Mouse (Mus musculus) ES-Bruce4 (cell line): ENCODE data around the gene Ttyh3.

Experiments
- CTCF ChIP-seq: IDR thresholded peaks from one replicate; pipeline ENCODE4 v1.8.1; 2011; ENCODE audit warnings: low read depth, low read length
- EP300 ChIP-seq: IDR thresholded peaks from 2 replicates; pipeline ENCODE4 v1.6.1; 2011; ENCODE audit warnings: low read depth, low read length; ENCODE audit not compliant: insufficient read depth
- POLR2A ChIP-seq: IDR thresholded peaks from one replicate; pipeline ENCODE4 v1.8.1; 2011; ENCODE audit warnings: low read length; ENCODE audit not compliant: insufficient read depth

GRCm38 (mm10) chr5:140623791-140624190 is 25.0 kb downstream of the Ttyh3 start:
- no peak for TF ChIP-seq POLR2A
- TF ChIP-seq CTCF, result no peak
- no peak for TF ChIP-seq EP300
